Mouse (Mus musculus): Measurements from ENCODE around the gene Atg7. TPM values are rescaled to one million over a fixed set of nuclear protein-coding genes. Genes with fewer than 3 reads are reported as not detected.

Gene Atg7
- polyA plus RNA-seq, 1 experiment from 2014 or later: 76.8 TPM

DNA sequence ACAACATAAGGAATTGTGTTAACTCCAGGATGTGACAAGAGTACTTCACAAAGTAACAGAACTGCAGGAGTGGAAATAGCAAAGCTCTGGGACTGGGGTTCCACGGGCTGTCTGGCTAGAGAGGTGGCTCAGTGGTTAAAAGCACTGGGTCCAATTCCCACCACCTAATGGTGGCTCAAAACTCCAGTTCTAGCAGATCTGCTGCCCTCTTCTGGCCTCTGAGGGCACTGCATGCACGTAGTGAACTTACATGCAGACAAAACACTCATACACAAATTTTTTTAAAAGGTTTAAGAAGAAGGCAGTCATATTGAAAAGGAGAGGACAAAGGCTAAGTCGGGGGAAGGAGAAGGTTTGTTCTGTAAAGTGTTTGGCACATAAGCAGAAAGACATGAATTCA lies 57.8 kb downstream of the Atg7 start:
- 89% methylated on average over 3 of the region's 3 CpGs for WGBS (ENCODE audit: missing documents)
- Histone ChIP-seq H3K36me3 (ENCODE audit: inconsistent target) (peaks cover 89% of the 10 kb centered on the region), H3K4me3 (ENCODE audit: inconsistent target) (no peak overlapping the region), H3K79me2 (ENCODE audit: inconsistent target) (no peaks in the 10 kb centered on the region), H3K27ac (no peak overlapping the region)

DNA sequence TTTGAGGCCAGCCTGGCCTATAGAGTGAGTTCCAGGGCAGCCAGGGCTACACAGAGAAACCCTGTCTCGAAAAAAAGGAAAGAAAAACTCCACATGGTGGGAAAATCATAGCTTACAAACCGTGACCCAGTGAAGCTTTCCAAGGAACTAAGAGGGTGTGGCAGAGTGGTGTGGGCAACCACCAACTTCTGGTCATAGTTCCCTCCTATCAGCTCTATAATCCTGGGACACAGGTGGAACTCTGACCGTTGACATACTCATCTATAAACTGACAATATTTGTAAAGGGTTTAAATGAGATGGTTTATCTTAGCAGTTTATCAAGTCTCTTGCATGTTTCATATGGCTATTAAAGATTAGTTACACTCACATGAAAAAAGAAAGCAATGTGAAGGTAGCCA lies 64.1 kb downstream of the Atg7 start:
- WGBS (ENCODE audit: missing documents): 79% methylated on average over 3 of the region's 3 CpGs
- Histone ChIP-seq H3K36me3 (ENCODE audit: inconsistent target) (peaks cover 91% of the 10 kb centered on the region), H3K27ac (no peak overlapping the region), H3K79me2 (ENCODE audit: inconsistent target) (no peaks in the 10 kb centered on the region), H3K4me3 (ENCODE audit: inconsistent target) (no peak overlapping the region)

DNA sequence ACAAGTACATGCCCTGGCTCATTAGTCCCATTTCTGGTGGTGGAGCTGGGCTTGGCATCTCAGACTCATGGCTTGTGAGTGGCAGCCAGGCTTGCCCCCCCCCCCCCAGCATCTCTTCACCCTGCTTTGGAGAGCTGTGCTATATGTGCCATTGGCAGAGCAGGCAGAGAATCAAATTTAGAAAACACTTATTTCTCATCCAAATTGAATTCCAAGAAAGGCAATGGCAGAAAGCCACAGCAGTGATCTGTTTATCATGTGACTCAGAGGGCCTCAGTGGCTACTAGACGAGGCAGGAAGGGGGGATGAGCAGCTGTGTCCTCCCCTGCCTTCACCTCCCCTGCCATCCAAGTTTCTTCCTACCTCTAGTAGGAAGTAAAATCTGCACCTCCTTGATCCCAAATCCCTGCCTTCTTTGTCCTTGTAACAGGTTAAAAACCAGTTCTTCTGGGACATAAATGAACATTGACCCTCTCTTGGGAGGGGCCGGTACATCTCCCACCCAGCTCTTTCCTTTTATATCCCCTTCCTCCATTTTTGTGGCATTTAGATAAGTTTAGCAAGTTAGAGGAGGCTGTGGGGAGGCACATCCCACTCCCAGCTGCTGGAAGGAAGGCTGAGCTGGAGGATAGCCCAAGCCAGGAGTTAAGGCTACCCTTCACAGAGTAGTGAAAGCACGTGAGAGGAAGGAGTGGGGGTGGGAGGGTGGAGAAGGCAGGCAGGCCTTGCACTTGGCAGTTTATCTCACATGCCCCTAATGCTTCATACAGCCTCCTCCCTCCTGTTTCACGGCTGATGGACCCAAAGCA lies 69.5 kb downstream of the Atg7 start:
- Histone ChIP-seq H3K27ac (no peak overlapping the region), H3K4me3 (ENCODE audit: inconsistent target) (no peak overlapping the region), H3K79me2 (ENCODE audit: inconsistent target) (no peaks in the 10 kb centered on the region), H3K36me3 (ENCODE audit: inconsistent target) (peaks cover 82% of the 10 kb centered on the region)
- 89% methylated on average over 4 of the region's 4 CpGs for WGBS (ENCODE audit: missing documents)

DNA sequence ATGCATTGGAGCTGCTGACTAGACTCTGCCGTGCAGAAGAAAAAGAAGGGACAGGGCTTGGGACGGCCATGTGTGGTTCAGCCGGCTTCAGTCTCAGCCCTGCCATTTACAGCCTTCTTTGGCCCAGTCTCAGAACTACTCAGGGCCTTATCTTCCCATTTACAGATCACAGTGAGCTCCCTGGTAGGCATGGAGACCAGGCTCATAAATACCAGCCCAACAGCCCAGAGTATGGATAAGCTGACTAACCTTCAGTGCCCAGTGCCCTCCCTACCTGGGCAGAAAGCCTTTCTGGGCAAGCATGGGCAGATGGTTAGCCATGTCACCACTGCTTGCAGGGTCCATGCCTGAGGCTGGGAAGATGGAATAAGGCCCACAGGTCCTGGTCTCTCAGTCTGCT lies 70.6 kb downstream of the Atg7 start:
- H3K4me3 ChIP-seq (ENCODE audit: inconsistent target): no peak overlapping the region
- H3K36me3 ChIP-seq (ENCODE audit: inconsistent target): peaks cover 82% of the 10 kb centered on the region
- H3K79me2 ChIP-seq (ENCODE audit: inconsistent target): no peaks in the 10 kb centered on the region
- no peak overlapping the region for H3K27ac ChIP-seq
- WGBS (ENCODE audit: missing documents): 94% methylated on average over 3 of the region's 3 CpGs

DNA sequence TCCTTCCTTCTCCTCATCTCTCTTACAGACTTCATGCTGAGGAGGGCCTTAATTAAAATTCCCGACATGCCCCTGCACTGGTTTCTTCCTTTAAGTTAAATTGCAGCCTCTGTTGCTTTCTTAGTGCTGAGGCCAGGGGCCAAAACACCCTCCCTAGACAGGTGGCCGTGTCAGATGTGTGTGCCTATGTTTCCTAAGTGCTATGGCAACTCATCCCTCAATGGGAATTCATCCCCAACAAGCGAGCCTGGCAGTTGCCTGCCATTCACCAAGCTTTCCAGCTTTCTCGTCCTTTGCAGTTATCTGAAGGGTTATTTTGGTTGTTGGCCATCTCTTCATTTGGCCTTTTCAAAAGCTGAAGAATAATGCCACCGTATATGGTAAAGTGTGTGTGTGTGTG lies 71.8 kb downstream of the Atg7 start:
- Histone ChIP-seq H3K27ac (no peak overlapping the region), H3K36me3 (ENCODE audit: inconsistent target) (peaks cover 82% of the 10 kb centered on the region), H3K79me2 (ENCODE audit: inconsistent target) (no peaks in the 10 kb centered on the region), H3K4me3 (ENCODE audit: inconsistent target) (no peak overlapping the region)
- WGBS (ENCODE audit: missing documents): 96% methylated on average over 5 of the region's 5 CpGs

DNA sequence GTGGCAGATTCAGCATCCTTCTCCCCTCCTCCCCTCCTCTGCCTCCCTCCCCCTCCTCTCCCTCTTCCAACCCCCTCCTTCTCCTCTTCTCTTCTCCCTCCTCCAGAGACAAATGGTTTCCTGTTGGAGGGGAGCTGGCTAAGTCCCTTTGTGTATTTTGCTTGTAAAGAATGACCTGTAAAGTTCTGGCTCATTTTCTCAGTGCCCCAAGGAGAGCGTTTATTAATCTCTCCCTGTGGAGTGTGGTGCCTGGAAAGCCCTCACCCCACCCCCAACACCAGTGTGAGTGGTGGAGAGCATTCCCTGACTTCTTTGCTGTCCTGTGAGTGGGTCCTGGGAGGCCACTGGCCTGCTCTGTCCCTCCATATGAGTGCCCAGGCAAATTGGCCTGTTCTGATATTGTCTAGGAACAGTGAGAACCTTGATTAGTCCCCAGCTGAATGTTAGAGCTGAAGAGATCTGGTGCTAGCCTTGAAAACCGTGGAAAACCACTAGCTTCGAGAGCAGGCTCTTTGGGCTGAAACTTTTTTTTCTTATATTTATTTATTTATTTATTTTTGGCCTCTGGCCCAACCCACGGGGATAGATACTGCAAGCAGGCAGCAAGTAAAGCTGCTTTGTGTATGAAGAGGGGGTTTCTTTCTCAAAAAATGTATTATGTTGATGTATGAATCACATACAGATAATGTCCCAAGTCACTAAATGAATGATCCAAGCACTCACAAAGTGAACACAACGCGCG lies 72.6 kb downstream of the Atg7 start:
- Histone ChIP-seq H3K79me2 (ENCODE audit: inconsistent target) (no peaks in the 10 kb centered on the region), H3K4me3 (ENCODE audit: inconsistent target) (no peak overlapping the region), H3K27ac (no peak overlapping the region), H3K36me3 (ENCODE audit: inconsistent target) (peaks cover 82% of the 10 kb centered on the region)
- 85% methylated on average over 7 of the region's 7 CpGs for WGBS (ENCODE audit: missing documents)

DNA sequence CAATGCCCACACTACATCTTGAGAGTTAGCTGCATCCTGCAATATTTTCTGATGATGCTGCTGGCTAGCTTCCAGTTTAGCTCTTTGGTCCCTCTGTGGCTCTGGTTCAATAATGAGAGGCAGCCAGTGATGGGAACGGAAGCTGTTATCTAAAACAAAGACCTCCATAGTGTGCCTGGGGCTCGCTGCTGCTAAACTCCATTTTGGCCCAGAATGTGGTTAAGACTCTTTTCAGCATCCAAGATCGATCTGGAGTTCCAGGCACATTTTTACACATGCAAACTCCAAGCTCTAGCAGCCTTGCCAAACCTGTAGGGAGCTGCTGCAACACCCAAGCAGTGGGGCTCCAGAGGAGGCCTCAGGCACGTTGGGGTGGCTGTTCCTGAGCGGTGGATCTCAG lies 76.2 kb downstream of the Atg7 start:
- Histone ChIP-seq H3K79me2 (ENCODE audit: inconsistent target) (no peaks in the 10 kb centered on the region), H3K36me3 (ENCODE audit: inconsistent target) (peaks cover 62% of the 10 kb centered on the region), H3K27ac (no peak overlapping the region), H3K4me3 (ENCODE audit: inconsistent target) (no peak overlapping the region)
- 94% methylated on average over 5 of the region's 5 CpGs for WGBS (ENCODE audit: missing documents)

DNA sequence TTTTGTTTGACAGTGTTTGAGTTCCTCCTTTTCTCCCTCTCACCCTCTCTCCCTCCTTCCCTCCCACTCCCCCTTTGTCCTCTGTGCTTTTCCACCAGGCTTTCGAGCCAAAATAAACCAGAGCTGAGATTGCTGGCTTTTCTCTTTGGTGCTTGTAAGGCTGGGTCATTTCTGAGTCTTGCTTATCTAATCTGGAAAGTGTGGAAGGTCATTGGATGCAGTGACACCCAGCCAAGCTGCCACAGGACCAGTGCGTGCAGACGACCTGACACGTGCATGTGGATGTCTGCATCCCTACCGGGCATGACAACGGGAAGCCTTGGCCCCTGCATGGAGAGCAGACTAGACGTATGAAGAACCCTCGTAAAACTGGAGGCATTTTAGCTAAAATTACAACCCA lies 76.8 kb downstream of the Atg7 start:
- no peak overlapping the region for H3K4me3 ChIP-seq (ENCODE audit: inconsistent target)
- 91% methylated on average over 8 of the region's 8 CpGs for WGBS (ENCODE audit: missing documents)
- H3K36me3 ChIP-seq (ENCODE audit: inconsistent target): peaks cover 61% of the 10 kb centered on the region
- no peak overlapping the region for H3K27ac ChIP-seq
- H3K79me2 ChIP-seq (ENCODE audit: inconsistent target): no peaks in the 10 kb centered on the region

DNA sequence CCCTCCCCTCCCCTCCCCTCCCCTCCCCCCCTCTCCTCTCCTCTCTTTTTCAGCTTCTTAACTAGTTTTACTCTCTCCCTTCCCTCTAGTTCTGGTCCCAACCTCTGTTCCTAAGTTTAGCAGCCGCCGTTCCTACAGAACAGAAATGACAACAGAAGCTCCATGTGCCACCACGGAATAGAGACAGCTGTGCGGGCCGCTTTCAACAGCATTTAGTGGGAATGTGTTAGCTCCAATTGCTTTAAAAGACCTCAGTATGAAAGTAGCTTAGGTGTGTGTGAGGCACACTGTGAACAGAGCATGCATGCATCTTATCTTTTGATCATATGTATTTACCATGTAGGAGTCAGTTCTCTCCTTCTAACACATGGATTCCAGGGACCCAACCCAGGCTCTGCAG lies 79.1 kb downstream of the Atg7 start:
- WGBS (ENCODE audit: missing documents): 100% methylated on average over 5 of the region's 5 CpGs
- H3K27ac ChIP-seq: no peak overlapping the region
- H3K79me2 ChIP-seq (ENCODE audit: inconsistent target): no peaks in the 10 kb centered on the region
- peaks cover 70% of the 10 kb centered on the region for H3K36me3 ChIP-seq (ENCODE audit: inconsistent target)
- H3K4me3 ChIP-seq (ENCODE audit: inconsistent target): no peak overlapping the region

DNA sequence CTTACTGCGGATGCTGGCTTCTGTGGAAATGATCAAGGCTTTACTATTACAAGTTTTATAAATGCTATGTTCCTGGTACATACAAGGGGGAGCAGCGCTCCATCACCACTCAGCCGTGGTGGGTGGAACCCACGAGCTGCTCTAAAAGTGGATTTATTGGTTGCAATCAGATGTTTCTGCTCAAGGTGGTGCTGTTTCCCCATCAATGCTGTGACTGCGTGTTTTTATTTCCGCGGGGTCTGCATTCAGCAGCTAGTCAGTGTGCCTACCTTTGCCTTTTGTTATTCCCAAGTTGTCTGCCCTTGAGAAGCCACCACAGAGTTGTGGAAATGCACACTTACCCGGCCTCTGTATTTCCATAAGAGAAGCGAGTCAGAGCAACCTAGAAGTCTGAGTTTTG lies 81.0 kb downstream of the Atg7 start:
- no peak overlapping the region for H3K27ac ChIP-seq
- peaks cover 66% of the 10 kb centered on the region for H3K36me3 ChIP-seq (ENCODE audit: inconsistent target)
- 47% methylated on average over 9 of the region's 9 CpGs for WGBS (ENCODE audit: missing documents)
- H3K4me3 ChIP-seq (ENCODE audit: inconsistent target): no peak overlapping the region
- no peaks in the 10 kb centered on the region for H3K79me2 ChIP-seq (ENCODE audit: inconsistent target)

DNA sequence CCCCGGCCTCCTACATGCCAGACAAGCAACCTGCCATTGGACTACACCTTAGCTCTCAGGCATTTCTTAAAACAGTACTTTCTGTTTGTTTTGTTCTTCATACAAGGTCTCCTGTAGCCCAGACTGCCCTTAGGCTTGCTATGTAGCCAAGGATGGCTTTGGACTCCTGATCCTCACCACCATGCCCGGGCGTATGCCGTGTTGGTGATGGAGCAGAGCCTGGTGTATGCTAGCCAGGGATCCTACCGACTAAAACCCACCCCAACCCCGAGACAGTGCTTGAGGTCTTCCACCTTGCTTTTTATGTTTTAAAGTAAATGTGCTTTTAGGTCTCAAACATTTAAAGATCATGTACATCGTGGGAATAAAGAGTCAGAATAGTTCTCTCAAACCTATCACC lies 81.5 kb downstream of the Atg7 start:
- H3K27ac ChIP-seq: no peak overlapping the region
- peaks cover 66% of the 10 kb centered on the region for H3K36me3 ChIP-seq (ENCODE audit: inconsistent target)
- H3K79me2 ChIP-seq (ENCODE audit: inconsistent target): no peaks in the 10 kb centered on the region
- WGBS (ENCODE audit: missing documents): 86% methylated on average over 7 of the region's 7 CpGs
- no peak overlapping the region for H3K4me3 ChIP-seq (ENCODE audit: inconsistent target)

DNA sequence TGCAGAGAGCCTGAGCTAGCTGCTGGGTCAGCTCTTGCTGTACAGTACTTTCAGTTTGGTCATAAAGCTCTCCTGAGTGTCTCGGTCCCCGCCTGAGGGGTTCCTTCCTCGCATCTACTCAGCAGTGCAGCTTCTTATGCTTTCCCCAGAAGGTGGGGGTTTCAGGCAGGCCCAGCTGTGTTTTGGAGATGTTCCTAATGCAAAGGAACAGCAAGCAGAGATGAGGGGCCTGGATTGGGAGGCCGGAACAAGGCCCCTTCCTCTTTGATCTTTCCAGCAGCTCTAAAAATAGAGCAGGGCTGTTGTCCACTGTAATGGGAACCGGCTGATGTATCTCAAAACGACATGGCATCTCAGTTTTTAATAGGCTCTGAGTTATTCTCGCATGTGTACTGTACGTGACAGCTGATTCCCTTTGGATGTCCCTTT lies 82.3 kb downstream of the Atg7 start:
- Histone ChIP-seq H3K4me3 (ENCODE audit: inconsistent target) (no peak overlapping the region), H3K36me3 (ENCODE audit: inconsistent target) (peaks cover 63% of the 10 kb centered on the region), H3K27ac (no peak overlapping the region), H3K79me2 (ENCODE audit: inconsistent target) (no peaks in the 10 kb centered on the region)
- 86% methylated on average over 8 of the region's 8 CpGs for WGBS (ENCODE audit: missing documents)

DNA sequence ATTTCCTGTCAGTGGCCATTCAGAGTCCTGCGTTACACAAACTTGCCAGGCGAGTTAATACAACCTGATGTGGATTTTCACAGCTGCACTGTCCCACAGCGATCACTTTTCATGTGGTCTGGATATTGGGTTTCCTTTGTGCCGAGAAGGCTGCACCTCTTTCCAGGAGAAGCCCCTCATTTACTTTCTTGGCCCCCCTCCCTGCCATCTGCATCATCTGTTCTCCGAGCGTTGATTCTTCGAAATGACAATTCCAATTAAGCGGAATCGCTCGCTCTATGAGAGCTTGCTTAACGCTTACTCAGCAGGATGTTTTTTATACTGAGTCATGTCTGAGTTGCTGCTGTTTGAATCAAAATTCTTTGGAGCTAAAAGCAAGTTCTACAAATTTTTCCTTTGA lies 83.8 kb downstream of the Atg7 start:
- no peaks in the 10 kb centered on the region for H3K79me2 ChIP-seq (ENCODE audit: inconsistent target)
- 94% methylated on average over 11 of the region's 11 CpGs for WGBS (ENCODE audit: missing documents)
- H3K4me3 ChIP-seq (ENCODE audit: inconsistent target): no peak overlapping the region
- H3K27ac ChIP-seq: no peak overlapping the region
- H3K36me3 ChIP-seq (ENCODE audit: inconsistent target): peaks cover 67% of the 10 kb centered on the region

DNA sequence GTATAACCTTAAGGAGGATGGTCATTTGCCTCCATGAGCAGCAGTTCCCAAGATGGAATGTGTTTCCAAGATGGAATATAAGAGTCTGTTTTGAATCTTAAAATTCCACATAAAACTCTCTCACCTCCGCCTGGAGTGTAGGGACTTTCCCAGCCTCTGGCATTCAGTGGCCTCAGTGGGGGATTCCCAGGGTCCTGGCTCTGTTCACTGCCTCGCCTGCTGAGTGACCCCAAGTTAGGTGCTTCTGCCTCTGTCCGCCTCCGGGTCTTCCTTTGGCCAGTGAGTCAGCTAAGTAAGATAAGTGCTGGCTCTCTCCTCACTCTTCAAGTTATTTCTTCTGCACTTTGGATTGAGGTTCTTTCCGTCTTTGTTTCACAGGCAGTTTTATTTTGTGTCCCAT lies 90.3 kb downstream of the Atg7 start:
- 98% methylated on average over 5 of the region's 5 CpGs for WGBS (ENCODE audit: missing documents)
- Histone ChIP-seq H3K4me3 (ENCODE audit: inconsistent target) (no peak overlapping the region), H3K79me2 (ENCODE audit: inconsistent target) (no peaks in the 10 kb centered on the region), H3K27ac (no peak overlapping the region), H3K36me3 (ENCODE audit: inconsistent target) (peaks cover 67% of the 10 kb centered on the region)

DNA sequence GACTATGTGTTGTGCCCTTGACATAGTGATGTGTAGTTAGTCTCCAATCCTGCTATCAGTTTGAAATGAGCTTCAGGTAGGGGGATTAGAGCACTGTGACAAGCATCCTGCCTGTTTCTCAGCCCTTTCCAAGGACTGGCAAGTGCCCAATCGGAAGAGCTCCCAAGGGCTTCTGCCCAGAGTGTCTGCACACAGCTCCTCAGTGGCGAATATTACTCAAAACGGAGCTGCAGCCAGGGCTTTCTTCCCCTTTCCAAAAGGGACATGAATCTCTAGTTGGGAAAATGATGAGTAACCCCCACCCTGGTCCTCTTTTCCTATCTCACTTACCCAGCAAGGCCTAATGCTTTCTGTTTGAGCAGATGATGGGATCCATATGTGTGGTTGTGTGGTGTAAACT lies 90.8 kb downstream of the Atg7 start:
- H3K4me3 ChIP-seq (ENCODE audit: inconsistent target): no peak overlapping the region
- peaks cover 68% of the 10 kb centered on the region for H3K36me3 ChIP-seq (ENCODE audit: inconsistent target)
- no peak overlapping the region for H3K27ac ChIP-seq
- no peaks in the 10 kb centered on the region for H3K79me2 ChIP-seq (ENCODE audit: inconsistent target)
- WGBS (ENCODE audit: missing documents): 95% methylated on average over 3 of the region's 3 CpGs

Measured in macrophage (primary cell).